Mouse (Mus musculus) heart, postnatal 0 days (tissue): ENCODE measurements around the gene Gemin7.

Source experiments
- CTCF ChIP-seq: IDR thresholded peaks from 2 replicates; pipeline ENCODE4 v1.5.1; 2016; ENCODE audit warnings: antibody characterized with exemption, control low read depth, low read depth
- EP300 ChIP-seq: IDR thresholded peaks from 2 replicates; pipeline ENCODE4 v1.6.1; 2016; ENCODE audit warnings: antibody characterized with exemption, low read depth

DNA sequence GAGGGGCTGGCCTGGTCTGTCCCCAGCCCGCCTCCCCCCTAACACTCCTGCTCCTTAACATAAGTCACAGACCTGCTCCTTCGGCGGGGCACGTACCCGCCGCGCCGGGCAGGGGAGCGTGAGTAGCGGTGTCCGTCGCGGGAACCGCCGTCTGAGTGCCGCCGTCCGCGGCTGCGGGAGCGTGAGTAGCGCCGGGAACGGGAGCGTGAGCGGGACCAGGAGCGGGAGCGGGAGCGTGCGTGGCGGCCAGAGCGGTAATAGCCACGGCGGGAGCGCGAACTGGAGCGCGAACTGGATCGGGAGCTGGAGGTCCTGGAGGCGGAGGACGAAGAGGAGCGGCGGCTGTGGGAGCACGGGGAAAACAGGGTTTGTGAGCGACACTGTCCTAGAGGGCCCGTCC lies 8.9 kb upstream of the Gemin7 start:
- TF ChIP-seq CTCF (no peak), EP300 (no peak)
